Mouse (Mus musculus): ENCODE measurements around the gene Jmjd6.
"Not testable (repeated sequence)": the region's sequence is repeated elsewhere in the genome, so short reads cannot be mapped to it uniquely, and the experiment has no call there.

The Jmjd6 gene

GRCm38 (mm10) chr11:116851576-116852290, 8.5 kb upstream of the Jmjd6 start:
- DNase-seq (ENCODE audit: low spot score in 2 of 2), result peak in 1 of 2 experiments; percentile 65

- no peak for DNase-seq (ENCODE audit: low spot score in 2 of 2)
Observed at GRCm38 (mm10) chr11:116850833-116851477, 7.7 kb upstream of the Jmjd6 start.

GRCm38 (mm10) chr11:116850085-116850484, 6.8 kb upstream of the Jmjd6 start:
- DNase-seq (ENCODE audit: low spot score in 2 of 2), result no peak

GRCm38 (mm10) chr11:116849587-116849986, 6.3 kb upstream of the Jmjd6 start:
- no peak for DNase-seq (ENCODE audit: low spot score in 2 of 2)

- DNase-seq (ENCODE audit: low spot score in 2 of 2), result not testable (repeated sequence)
Observed at GRCm38 (mm10) chr11:116848877-116849178, 5.6 kb upstream of the Jmjd6 start.

GRCm38 (mm10) chr11:116848086-116848876, 5.0 kb upstream of the Jmjd6 start:
- DNase-seq (ENCODE audit: low spot score in 2 of 2), result no peak

GRCm38 (mm10) chr11:116847187-116848085, 4.2 kb upstream of the Jmjd6 start:
- DNase-seq (ENCODE audit: low spot score in 2 of 2), result no peak

- DNase-seq (ENCODE audit: low spot score in 2 of 2), result no peak
Observed at GRCm38 (mm10) chr11:116846593-116847181, 3.4 kb upstream of the Jmjd6 start.

GRCm38 (mm10) chr11:116842531-116843260, 553 bp downstream of the Jmjd6 start:
- DNase-seq (ENCODE audit: low spot score in 2 of 2), result peak; percentile 83 to 85

GRCm38 (mm10) chr11:116840748-116841147, 2.5 kb downstream of the Jmjd6 start:
- DNase-seq (ENCODE audit: low spot score in 2 of 2), result no peak

GRCm38 (mm10) chr11:116839601-116840000, 3.6 kb downstream of the Jmjd6 start:
- no peak for DNase-seq (ENCODE audit: low spot score in 2 of 2)

GRCm38 (mm10) chr11:116838936-116839335, 4.3 kb downstream of the Jmjd6 start:
- DNase-seq (ENCODE audit: low spot score in 2 of 2), result no peak

GRCm38 (mm10) chr11:116837441-116837840, 5.8 kb downstream of the Jmjd6 start:
- DNase-seq (ENCODE audit: low spot score in 2 of 2), result no peak

GRCm38 (mm10) chr11:116836283-116836682, 7.0 kb downstream of the Jmjd6 start:
- DNase-seq (ENCODE audit: low spot score in 2 of 2), result no peak

- DNase-seq (ENCODE audit: low spot score in 2 of 2), result no peak
Observed at GRCm38 (mm10) chr11:116834954-116835353, 8.3 kb downstream of the Jmjd6 start.

- DNase-seq (ENCODE audit: low spot score in 2 of 2), result no peak
Observed at GRCm38 (mm10) chr11:116832172-116832685, 11.0 kb downstream of the Jmjd6 start.

GRCm38 (mm10) chr11:116827534-116828165, 15.6 kb downstream of the Jmjd6 start, which contains the start of gene Mxra7:
TSS of gene Mxra7 (minus strand) at chr11:116828046.
- DNase-seq (ENCODE audit: low spot score in 2 of 2), result peak; percentile 64 to 81

GRCm38 (mm10) chr11:116826550-116827504, 16.4 kb downstream of the Jmjd6 start:
- DNase-seq (ENCODE audit: low spot score in 2 of 2), result no peak

- DNase-seq (ENCODE audit: low spot score in 2 of 2), result no peak
Observed at GRCm38 (mm10) chr11:116825230-116825629, 18.0 kb downstream of the Jmjd6 start.

Data from right cerebral cortex, postnatal 10 days (tissue).